Mouse (Mus musculus) bone marrow macrophage, adult 2 months (primary cell): ENCODE results near the gene Gabpb2. TPM values are rescaled to one million over a fixed set of nuclear protein-coding genes. Genes with fewer than 3 reads are reported as not detected.
"Not testable (repeated sequence)": the region's sequence is repeated elsewhere in the genome, so short reads cannot be mapped to it uniquely, and the experiment has no call there.

ENCODE experiments used
- H3K27ac ChIP-seq: 2 replicates; pipeline ENCODE4 v1.5.1; 2012; ENCODE audit warnings: low read depth, low read length; ENCODE audit not compliant: insufficient read depth
- H3K4me1 ChIP-seq: 2 replicates; pipeline ENCODE4 v1.6.1; 2012; ENCODE audit warnings: low read length; ENCODE audit not compliant: control insufficient read depth, insufficient read depth
- H3K4me3 ChIP-seq: 2 replicates; pipeline ENCODE4 v1.5.1; 2012; ENCODE audit warnings: mild to moderate bottlenecking, low read length, moderate library complexity; ENCODE audit not compliant: insufficient read depth
- CTCF ChIP-seq: IDR thresholded peaks from 2 replicates; pipeline ENCODE4 v1.5.1; 2012; ENCODE audit warnings: low read depth, mild to moderate bottlenecking, low read length, moderate library complexity
- POLR2A ChIP-seq: IDR thresholded peaks from 2 replicates; pipeline ENCODE4 v1.6.1; 2012; ENCODE audit warnings: mild to moderate bottlenecking, low read depth, low read length, borderline replicate concordance
- polyA plus RNA-seq: library from polyadenylated mRNA; stranded (reverse); fragments of >200 nt; gene quantifications from 2 replicates; pipeline ENCODE4 v1.2.4, GENCODE M21; 2012; ENCODE audit not compliant: missing spikeins, insufficient read depth, insufficient read length

Gabpb2 gene
- polyA plus RNA-seq, 1 experiment: 38.8 TPM

GRCm38 (mm10) chr3:95223041-95223440, 5.3 kb upstream of the Gabpb2 start:
- TF ChIP-seq POLR2A (no peak), CTCF (no peak)
- H3K4me3 ChIP-seq: no peak overlapping the region
- H3K4me1 ChIP-seq: no peaks in the 10 kb centered on the region; the same call in 1 of the 2 replicates
- H3K27ac ChIP-seq: no peak overlapping the region

- TF ChIP-seq POLR2A (no peak), CTCF (no peak)
- peak overlapping the region; percentile 74 for H3K4me3 ChIP-seq
- H3K4me1 ChIP-seq: peaks cover 7% of the 10 kb centered on the region
- peak overlapping the region; percentile 91 for H3K27ac ChIP-seq
These were observed 886 bp upstream of the Gabpb2 start for GRCm38 (mm10) chr3:95218466-95219137.

GRCm38 (mm10) chr3:95216655-95217254, 961 bp downstream of the Gabpb2 start:
- H3K27ac ChIP-seq: peak overlapping the region; percentile 59
- H3K4me3 ChIP-seq: peak overlapping the region; percentile 64
- peaks cover 7% of the 10 kb centered on the region for H3K4me1 ChIP-seq
- TF ChIP-seq POLR2A: no peak
- TF ChIP-seq CTCF: no peak

GRCm38 (mm10) chr3:95213609-95213975, 4.1 kb downstream of the Gabpb2 start:
- Histone ChIP-seq H3K4me1 (peaks cover 7% of the 10 kb centered on the region), H3K4me3 (no peak overlapping the region), H3K27ac (no peak overlapping the region)
- TF ChIP-seq POLR2A (no peak), CTCF (no peak)

- not testable (repeated sequence) for H3K4me3 ChIP-seq, H3K27ac ChIP-seq
These were observed 4.7 kb downstream of the Gabpb2 start for GRCm38 (mm10) chr3:95212889-95213608.

GRCm38 (mm10) chr3:95210585-95210984, 7.1 kb downstream of the Gabpb2 start:
- no peak for TF ChIP-seq CTCF
- TF ChIP-seq POLR2A: no peak
- no peak overlapping the region for H3K27ac ChIP-seq
- no peak overlapping the region for H3K4me3 ChIP-seq
- no peaks in the 10 kb centered on the region for H3K4me1 ChIP-seq

More at GRCm38 (mm10) chr3:95212889-95213608, 4.7 kb downstream of the Gabpb2 start:
- not testable (repeated sequence) for H3K4me1 ChIP-seq

- H3K4me3 ChIP-seq: no peak overlapping the region
- no peaks in the 10 kb centered on the region for H3K4me1 ChIP-seq
These were observed 9.4 kb downstream of the Gabpb2 start for GRCm38 (mm10) chr3:95208286-95208685.

GRCm38 (mm10) chr3:95203880-95204279, 13.8 kb downstream of the Gabpb2 start:
- Histone ChIP-seq H3K4me3 (no peak overlapping the region), H3K27ac (no peak overlapping the region)
- TF ChIP-seq CTCF (no peak), POLR2A (no peak)

More at GRCm38 (mm10) chr3:95208286-95208685, 9.4 kb downstream of the Gabpb2 start:
- no peak for TF ChIP-seq CTCF
- no peak overlapping the region for H3K27ac ChIP-seq

GRCm38 (mm10) chr3:95200562-95200961, 17.2 kb downstream of the Gabpb2 start:
- Histone ChIP-seq H3K27ac (no peak overlapping the region), H3K4me3 (no peak overlapping the region), H3K4me1 (no peaks in the 10 kb centered on the region)
- TF ChIP-seq POLR2A (no peak), CTCF (no peak)

More at GRCm38 (mm10) chr3:95203880-95204279, 13.8 kb downstream of the Gabpb2 start:
- H3K4me1 ChIP-seq: no peaks in the 10 kb centered on the region

GRCm38 (mm10) chr3:95200132-95200531, 17.6 kb downstream of the Gabpb2 start:
- no peak overlapping the region for H3K4me3 ChIP-seq
- H3K4me1 ChIP-seq: no peaks in the 10 kb centered on the region
- no peak overlapping the region for H3K27ac ChIP-seq
- TF ChIP-seq CTCF (no peak), POLR2A (no peak)
